Mouse (Mus musculus) cerebellum, adult 9-10 months (tissue): ENCODE measurements at regions not wholly inside any gene's neighbourhood (a gene's known extent, or its start where the extent isn't known, plus 50 kb on each side); places are given as distances from the start of the nearest gene placed in this dataset.

Source experiments
- DNase-seq: peaks from one replicate; pipeline ENCODE4 v3.0.0; 2022

- peak; percentile 9 for DNase-seq
These were observed 111.5 kb upstream of the C1qtnf3 start for GRCm38 (mm10) chr15:10840621-10841034.

DNA sequence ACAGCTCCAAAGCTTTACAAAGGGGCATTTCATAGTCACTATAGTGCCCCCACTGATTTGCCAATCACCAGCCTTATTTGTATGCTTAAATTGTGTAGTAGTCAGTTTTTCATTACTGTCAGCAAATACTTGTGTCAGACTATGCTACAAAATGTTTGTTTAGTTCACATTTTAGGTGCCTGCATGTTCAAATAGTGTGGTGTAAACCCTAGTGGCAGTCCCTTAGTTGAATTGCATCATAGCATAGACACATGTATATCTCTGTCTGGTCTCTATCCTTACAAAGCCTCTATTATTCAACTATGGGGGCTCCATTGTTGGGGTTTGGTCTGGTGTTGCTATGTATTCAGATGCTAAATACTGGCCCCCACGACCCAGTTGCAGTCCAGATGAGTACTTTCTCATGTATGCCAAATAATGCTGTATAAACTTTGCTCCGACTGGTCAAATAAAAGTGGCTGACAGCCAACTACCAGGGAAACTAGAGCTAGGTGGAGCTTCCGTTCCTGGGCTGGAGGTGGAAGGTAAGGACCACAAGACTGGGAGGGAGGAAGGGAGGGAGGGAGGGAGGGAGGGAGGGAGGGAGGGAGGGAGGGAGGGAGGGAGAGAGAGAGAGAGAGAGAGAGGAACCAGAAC lies 109.0 kb upstream of the C1qtnf3 start:
- DNase-seq, result no peak

DNA sequence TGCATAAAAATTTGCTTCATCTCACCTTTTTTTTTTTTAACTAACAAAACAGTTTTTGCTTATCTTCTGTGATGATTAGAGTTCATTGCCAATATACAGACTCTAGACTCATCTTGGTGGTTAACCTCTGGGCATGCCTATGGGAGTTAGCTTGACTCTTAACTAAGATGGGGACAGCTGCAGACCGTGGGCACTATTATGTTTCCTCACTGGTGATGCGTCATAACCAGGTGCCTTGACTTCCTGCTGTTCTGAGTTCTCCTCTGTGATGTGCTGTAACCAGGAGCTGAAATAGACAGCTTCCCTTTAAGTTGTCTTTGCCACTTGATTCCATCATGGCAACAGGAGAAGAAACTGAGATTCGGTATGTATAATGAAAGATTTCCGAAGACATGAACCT lies 105.4 kb upstream of the C1qtnf3 start:
- no peak for DNase-seq

DNA sequence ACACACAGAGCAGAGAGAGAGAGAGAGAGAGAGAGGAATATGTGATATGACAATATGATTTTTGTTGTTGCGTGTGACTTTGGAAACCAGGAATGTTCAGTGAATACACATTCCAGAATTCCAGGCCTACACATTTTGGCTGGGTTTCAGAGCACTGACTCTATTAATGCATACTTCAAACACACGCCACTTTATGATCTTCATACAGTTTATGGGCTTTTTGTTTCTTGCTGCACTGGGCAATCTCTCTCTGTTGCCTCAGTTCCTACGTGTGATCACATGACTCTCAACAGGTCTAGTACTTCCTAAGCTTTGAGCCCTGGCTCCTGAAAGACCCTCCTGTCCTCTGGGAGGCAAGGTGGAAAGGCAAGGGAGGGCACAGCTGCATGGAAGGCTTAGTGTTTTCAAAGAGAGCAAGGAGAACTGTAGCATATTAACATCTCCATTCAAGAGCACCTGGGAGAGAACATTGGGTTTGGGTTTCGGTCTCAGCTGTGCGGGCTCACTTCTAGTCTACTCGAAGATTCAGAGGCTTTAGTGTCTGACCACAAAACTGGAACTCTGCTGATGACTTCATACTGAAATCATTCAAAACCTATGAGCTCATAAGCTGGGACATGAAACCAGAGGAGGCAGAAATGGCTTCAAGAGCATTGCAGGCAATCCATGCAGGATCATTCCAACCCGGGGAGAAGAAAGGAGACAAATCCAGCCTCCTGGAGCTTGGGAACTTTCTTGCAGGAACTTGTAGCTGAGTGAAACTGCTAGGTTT lies 87.9 kb upstream of the C1qtnf3 start:
- DNase-seq, result no peak

DNA sequence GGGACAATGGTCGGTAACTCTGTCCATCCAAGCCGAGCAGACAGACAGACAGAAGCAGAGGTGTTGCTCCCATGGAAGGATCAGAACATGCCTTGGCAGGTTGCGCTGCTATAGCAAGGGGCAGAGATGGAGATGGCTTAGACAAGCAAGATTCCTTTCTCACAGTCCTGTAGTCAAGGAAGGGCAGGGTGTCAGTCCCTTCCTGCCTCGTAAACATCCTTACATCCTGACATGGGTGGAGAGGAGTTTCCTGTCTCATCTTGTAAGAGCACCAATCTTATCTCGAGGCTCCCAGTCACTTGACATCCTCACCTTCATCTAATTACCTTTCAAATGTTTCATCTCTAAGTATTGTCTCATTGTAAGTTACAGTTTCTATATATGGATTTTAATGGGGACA lies 87.0 kb upstream of the C1qtnf3 start:
- no peak for DNase-seq

DNA sequence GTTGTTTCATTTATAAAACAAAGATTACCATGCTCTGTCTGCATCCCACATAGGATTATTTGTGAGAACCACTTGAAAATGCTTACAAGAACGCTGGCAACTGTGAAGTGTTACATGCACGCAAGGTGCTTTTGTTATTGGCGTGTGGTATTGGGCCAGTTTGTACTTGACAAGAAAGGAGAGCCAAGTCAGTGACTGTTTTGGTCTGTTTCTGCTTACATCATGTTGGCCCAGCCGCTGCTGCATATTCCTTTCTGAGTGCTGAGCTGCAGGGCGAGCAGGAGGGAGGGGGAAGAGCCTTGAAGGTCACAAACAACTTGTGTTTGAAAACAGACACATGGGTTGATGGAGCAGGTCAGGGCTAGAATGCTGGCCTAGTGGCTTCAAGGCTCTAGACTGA lies 85.3 kb upstream of the C1qtnf3 start:
- DNase-seq, result no peak

DNA sequence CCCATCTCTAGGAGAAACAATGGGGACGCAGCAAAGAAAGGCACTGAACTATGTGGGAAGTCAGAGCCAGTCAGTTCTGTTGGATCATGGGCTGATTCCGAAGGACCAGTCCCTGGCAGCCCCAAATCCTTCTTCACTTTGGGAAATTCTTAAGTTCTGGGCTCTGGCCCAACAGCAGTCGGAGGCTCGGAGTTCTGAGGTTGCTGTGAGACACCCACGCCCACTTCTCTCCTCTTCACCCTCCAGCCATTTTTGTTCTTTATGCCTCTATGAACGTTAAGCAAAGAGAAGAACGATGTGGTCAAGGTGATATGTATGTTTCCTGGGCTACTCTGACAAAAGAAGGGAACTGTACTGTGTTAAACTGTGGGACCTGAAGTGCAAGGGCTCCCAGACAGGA lies 84.0 kb upstream of the C1qtnf3 start:
- no peak for DNase-seq

DNA sequence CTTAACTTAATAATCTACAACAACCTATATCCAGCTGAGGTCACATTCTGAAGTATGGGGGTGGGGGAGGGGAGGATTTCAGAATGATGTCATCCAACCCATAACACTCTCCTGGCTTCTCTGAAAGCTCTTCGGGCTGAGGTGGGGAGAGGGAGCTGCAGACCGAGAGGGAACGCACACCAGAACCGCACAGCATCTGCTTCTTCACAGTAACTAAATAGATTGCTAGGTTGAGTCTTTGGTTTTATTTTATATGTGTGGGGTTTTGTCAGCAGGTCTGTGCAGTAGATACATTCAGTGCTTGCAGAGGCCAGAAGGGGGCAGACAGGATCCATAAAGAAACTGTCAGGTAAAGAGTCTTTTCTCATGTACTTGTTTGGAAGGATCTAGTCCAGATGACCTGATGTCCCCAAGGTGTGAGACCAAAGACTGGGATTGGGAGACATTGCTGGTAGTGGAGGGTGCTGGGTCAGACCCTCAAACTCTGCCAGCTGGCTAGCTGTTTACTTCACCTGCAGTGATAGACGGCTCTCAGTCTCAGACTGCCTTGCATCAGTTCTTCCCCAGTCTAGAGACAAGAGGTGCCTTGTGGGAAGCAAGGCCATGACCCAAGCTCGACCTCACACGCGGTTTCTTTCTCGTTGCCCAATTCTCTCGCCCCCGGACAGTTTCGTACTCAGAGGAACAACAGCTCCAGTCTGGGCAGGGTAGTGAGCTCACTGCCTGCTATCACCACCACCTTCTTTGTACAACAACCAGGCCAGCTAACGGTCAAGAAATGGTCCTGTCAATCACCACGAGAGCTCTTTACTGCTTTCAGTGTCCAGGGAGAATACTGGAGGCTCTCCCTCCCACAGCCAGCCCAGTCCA lies 83.2 kb upstream of the C1qtnf3 start:
- no peak for DNase-seq

DNA sequence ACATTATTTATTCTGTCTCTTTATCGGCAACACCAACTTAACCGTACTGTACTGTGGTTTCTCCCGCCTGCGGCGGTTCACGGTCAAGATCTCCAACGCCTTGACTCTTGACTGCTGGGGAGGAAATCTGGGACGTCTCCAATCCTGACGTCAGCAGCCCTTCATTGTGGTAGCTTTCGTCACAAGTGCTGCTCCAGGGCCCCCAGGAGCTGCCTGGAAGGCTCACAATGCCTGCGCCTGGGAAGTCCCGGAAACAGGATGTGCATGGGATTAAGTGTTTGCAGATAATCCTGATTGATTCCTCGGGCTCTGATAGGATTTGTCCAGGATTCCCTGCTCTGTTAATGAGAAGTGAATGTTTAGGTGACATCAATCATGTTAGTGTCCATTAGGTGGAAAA lies 82.3 kb upstream of the C1qtnf3 start:
- no peak for DNase-seq

- DNase-seq, result no peak
These were observed 79.7 kb upstream of the C1qtnf3 start for GRCm38 (mm10) chr15:10872322-10872967.

GRCm38 (mm10) chr15:10876328-10876727 lies 75.8 kb upstream of the C1qtnf3 start:
- DNase-seq, result no peak

DNA sequence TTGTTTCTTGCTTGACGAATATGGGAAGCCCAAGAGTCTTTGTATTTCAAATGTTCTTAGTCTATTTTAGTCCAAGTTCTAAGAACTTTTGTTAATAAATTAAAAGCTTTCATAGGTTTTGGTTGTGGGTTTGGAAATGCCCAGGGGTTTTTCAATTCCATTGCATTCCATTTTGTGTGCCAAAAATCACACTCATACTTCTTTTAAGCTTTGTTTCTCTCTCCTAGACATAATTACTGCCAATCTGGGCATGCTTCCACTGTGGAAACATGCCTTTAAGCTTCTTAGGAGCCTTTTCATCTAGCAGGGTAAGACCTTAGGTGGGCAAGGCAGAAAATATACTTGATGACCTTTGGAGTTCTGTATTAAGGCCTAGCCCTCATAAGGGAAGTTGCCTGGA lies 70.4 kb upstream of the C1qtnf3 start:
- DNase-seq, result no peak

DNA sequence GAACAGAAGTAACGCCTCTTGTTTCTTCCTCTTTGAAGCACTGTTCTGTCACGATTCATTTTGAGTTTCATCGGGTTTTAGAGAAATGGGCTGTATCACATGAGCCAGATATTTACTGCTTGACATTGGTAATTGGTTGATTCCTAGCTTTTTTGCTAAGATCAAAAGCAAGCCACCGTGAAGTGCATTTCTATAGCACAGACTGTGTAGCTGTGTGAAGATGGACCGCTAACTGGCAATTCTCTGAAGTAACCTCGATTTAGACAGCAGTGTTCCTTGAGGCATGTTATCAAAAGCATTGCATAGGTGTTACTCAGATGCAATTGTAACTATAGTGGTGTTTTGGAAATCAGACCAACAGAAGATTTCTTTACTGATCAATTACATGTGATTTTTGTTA lies 64.1 kb upstream of the C1qtnf3 start:
- no peak for DNase-seq

DNA sequence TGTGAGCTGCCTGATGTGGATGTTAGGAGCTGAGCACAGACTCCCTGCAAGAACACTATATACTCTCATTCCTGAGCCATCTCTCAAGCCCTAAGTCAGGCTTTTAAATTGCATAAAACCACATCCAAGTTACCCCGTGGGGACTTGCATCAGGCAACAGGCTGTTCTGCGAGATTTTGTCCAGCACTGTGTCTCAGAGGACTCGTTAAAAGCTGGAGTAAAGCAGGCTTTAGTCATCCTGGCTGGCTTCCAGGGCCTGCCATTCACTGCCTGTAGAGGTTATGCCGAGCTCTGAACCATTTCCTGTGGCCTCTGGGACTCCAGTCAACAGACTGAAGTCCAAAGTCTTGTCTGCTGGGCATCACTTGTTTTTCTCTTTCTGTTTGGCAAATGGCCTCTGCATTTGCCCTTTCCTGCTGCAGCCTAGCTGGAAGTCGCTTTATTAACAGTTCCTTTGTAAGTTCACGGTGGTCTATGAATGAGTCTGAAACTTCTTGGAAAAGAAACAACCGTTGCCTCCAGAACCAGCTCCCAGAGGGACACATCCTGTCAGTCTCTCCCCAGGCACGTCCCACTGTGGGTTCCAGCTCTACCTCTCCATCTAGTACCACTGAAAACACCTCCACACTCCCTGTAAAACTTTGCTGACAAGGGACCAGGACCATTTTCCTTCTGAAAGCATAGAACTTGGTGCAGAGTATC lies 61.8 kb upstream of the C1qtnf3 start:
- peak; percentile 9 for DNase-seq

DNA sequence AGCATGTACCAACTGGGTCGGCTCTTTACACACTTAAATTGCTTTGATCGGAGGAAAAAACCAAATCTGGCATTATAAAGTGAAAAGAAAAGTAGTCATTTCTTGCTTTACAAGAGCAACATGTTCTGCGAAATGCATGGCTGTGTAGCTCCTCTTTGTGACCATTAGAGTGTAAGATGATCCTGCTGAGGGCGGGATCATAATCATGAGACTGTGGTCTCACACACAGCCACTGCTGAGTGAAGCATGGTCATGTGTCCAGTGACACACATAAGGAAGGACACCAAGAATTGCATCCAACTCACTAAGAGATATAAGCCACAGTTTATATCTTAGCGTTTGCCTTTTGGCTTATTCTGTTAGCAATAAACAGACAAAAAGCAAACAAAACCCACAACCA lies 53.8 kb upstream of the C1qtnf3 start:
- DNase-seq, result no peak

DNA sequence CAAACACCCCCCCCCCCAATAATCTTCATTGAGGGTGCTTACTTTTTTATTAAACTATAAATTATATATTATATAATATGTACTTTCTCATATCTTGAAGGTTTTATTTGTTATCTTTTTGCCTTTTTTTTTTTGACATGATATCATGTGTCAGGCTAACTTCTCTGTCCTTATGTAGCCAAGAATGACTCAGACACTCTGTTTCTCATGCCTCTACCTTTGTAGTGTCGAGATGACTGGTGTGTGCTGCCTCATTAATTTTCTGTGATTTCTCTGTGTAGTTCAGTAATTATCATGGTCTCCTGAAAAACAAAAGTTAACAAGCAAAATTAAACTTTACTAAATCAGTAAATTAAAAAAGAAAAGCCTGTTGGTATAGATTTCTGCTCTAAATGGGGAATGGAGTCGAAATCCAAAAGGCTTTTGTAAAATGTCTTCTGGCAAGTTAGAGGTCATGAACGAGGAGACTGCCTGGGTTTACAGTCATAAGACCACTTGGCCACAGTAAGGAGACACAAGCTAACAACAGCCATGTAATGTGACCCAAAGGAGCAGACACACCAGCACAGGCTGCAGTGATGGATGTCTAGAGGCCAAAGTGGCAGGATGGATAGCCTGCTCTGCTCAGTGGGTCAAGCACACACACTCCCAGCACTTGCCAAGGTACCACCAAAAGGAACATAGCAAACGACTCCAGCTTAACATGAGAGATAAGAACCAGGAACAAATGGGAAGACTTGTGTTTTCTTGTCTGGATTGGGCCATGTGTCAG lies 53.2 kb upstream of the C1qtnf3 start:
- no peak for DNase-seq

DNA sequence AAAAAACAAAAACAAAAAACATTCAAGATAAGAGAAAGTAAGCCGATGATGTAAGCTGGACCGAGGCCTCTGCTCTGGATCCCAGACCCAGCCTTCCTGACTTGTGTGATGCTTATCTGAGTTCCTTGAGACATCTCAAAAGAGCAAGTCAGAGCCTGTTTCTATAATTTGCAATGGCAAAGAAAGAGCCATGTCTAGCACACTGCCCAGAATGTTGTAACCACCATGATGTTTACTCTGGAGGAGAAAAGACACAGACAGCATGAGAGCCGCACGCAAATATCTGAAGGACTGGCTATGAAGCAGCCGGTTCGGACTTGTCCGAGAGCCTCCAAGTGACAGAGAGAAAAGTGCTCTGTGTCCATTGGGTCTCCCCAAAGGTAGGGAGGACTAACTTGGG lies 52.2 kb upstream of the C1qtnf3 start:
- DNase-seq, result no peak

DNA sequence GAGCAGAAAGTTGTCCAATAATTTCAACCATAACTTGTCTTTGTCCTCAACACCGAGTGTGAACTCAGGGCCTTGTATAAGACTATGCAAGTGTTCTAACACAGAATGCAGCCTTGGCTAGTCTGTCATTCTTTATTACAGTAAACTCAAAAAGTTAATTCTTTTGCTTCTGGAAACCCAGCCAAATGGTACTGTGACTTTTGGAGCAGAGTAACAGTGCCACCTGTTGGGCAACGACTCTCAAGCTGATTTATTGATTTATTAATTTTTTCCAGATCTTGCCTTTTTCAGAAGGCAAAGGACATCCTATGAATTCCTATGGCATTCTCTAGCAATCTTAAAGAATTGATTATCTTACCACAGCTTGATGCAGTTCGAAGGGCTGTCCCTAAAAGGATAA lies 51.1 kb upstream of the C1qtnf3 start:
- no peak for DNase-seq

DNA sequence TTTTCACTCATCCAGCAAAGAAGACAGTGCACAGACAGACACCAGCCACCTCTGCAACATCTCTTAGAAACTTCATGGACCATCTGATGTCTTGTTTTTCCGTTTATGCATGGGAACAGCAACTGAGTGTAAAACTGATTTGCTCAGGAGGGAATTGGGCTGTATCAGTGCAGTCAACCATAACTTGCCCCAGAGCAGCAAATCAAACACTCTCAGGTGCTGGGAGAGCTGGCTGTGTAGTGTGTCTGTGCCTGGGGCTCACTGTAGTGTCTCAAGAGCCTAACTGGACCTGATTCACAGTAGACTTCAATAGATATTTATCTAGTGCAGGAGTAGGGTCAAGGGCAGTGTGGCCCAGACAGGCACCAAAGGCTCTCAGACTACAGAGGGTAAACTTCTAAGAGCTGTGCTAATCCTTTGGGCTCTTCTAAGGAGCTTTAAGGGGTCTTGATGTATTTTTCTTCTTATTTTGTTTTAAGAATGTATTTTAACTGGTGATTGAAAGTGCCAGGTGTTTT lies 50.3 kb upstream of the C1qtnf3 start:
- DNase-seq, result no peak
